Mouse (Mus musculus) brown adipose tissue, adult 24 weeks (tissue): ENCODE data around the gene Usp37. TPM values are rescaled to one million over a fixed set of nuclear protein-coding genes. Genes with fewer than 3 reads are reported as not detected.

Source experiments
- H3K27ac ChIP-seq: fragments of 200-500 bp; replicated peaks from 2 replicates; pipeline ENCODE4 v1.5.1; 2012; ENCODE audit warnings: low read depth, mild to moderate bottlenecking, low read length
- H3K4me1 ChIP-seq: fragments of 200-500 bp; 2 replicates; pipeline ENCODE4 v1.6.1; 2012; ENCODE audit warnings: low read length, mixed read lengths; ENCODE audit not compliant: control insufficient read depth, insufficient read depth, insufficient read length
- H3K4me3 ChIP-seq: fragments of 200-500 bp; 2 replicates; pipeline ENCODE4 v1.5.1; 2012; ENCODE audit warnings: low read depth, mild to moderate bottlenecking, low read length, moderate library complexity; ENCODE audit not compliant: insufficient read depth
- polyA plus RNA-seq: library from polyadenylated mRNA; stranded (reverse); fragments of >200 nt; gene quantifications from 2 replicates; pipeline ENCODE4 v1.2.4, GENCODE M21; 2012; ENCODE audit not compliant: missing spikeins, insufficient read depth, insufficient read length

The Usp37 gene
- polyA plus RNA-seq, 1 experiment = 3.4 TPM

DNA sequence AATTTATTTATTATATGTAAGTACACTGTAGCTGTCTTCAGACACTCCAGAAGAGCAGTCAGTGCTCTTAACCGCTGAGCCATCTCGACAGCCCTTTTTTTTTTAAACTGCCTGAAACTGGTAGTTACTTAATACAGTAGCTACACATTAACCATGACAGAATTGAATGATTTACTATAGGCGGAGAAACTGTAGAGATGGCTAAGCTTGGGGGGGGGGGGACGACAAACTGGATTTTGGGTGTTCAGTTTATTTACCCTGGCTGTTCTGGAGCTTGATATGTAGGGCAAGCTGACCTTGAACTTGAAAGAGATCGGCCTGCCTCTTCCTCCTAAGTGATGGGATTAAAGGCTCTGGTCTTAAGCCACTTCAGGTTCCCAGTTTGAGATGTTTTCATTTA is 32.8 kb downstream of the Usp37 start:
- H3K4me3 ChIP-seq = no peak overlapping the region
- H3K4me1 ChIP-seq = no peaks in the 10 kb centered on the region; the same call in 1 of the 2 replicates
- H3K27ac ChIP-seq = no peak overlapping the region

- H3K4me3 ChIP-seq = no peak overlapping the region
- no peaks in the 10 kb centered on the region; the same call in 1 of the 2 replicates for H3K4me1 ChIP-seq
These were observed 36.3 kb downstream of the Usp37 start for GRCm38 (mm10) chr1:74507780-74508179.

GRCm38 (mm10) chr1:74506471-74506881 is 37.6 kb downstream of the Usp37 start:
- peak overlapping the region; percentile 95 for H3K27ac ChIP-seq
- peak overlapping the region; percentile 76 for H3K4me3 ChIP-seq

More at GRCm38 (mm10) chr1:74507780-74508179, 36.3 kb downstream of the Usp37 start:
- no peak overlapping the region for H3K27ac ChIP-seq

GRCm38 (mm10) chr1:74505721-74506464 is 38.2 kb downstream of the Usp37 start, which contains the start of gene Cnot9:
TSS of gene Cnot9 (plus strand) at chr1:74506058.
- Histone ChIP-seq H3K4me1 (no peaks in the 10 kb centered on the region; the same call in 1 of the 2 replicates), H3K27ac (peak within 1 kb of the TSS; percentile 95), H3K4me3 (peak within 1 kb of the TSS; percentile 76)

More at GRCm38 (mm10) chr1:74506471-74506881, 37.6 kb downstream of the Usp37 start:
- H3K4me1 ChIP-seq = no peaks in the 10 kb centered on the region; the same call in 1 of the 2 replicates

- Histone ChIP-seq H3K4me3 (peak overlapping the region; percentile 67), H3K27ac (no peak overlapping the region), H3K4me1 (no peaks in the 10 kb centered on the region; the same call in 1 of the 2 replicates)
These were observed 38.7 kb downstream of the Usp37 start for GRCm38 (mm10) chr1:74505393-74505720.

DNA sequence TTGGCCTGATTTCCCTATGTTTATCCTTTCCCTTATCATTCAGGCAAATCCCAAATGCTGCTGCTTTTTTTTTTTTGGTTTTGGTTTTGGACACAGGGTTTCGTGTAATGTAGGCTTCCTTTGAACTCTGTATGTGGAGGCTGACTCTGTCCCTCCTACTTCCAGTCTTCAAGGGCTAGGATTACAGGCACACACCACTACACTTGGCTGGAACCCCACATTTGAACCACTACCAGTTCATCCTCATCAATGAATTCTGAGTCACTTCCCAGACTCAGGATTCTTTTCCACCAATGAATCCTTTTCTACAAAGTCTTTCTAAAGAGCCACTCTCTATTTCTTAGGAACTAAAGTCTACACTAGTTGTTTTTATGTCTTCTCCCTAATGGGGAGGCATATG is 43.0 kb downstream of the Usp37 start:
- Histone ChIP-seq H3K4me3 (no peak overlapping the region), H3K4me1 (no peaks in the 10 kb centered on the region), H3K27ac (no peak overlapping the region)

DNA sequence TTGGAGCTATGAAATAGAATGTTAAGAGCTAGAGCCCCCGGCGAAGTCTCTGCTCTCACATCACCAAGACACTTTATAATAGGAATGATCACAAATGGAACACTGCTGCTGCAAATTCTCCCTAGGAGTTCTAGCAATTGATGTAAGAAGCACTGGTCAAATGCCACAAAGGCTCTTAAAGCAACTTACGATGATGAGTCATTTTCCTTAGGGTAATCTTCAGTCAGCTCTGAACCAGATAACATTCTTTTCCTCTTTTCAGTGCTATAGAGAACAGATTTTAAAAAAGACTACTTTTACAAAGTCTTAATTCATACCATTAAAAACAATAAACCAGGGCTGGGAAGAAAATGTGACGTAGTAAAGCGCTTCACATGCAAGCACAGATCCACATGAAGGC is 58.3 kb downstream of the Usp37 start:
- no peak overlapping the region for H3K4me3 ChIP-seq
- no peak overlapping the region for H3K27ac ChIP-seq
- no peaks in the 10 kb centered on the region for H3K4me1 ChIP-seq

GRCm38 (mm10) chr1:74460273-74460672 is 83.8 kb downstream of the Usp37 start:
- H3K27ac ChIP-seq = no peak overlapping the region
- H3K4me3 ChIP-seq = no peak overlapping the region
- H3K4me1 ChIP-seq = no peaks in the 10 kb centered on the region

GRCm38 (mm10) chr1:74452611-74453045 is 91.5 kb downstream of the Usp37 start:
- Histone ChIP-seq H3K27ac (no peak overlapping the region), H3K4me3 (no peak overlapping the region), H3K4me1 (no peaks in the 10 kb centered on the region)

- Histone ChIP-seq H3K27ac (no peak overlapping the region), H3K4me1 (no peaks in the 10 kb centered on the region), H3K4me3 (no peak overlapping the region)
These were observed 99.5 kb downstream of the Usp37 start for GRCm38 (mm10) chr1:74444538-74444937.

- Histone ChIP-seq H3K4me3 (no peak overlapping the region), H3K4me1 (no peaks in the 10 kb centered on the region), H3K27ac (no peak overlapping the region)
These were observed 104.8 kb downstream of the Usp37 start for GRCm38 (mm10) chr1:74439166-74439876.

DNA sequence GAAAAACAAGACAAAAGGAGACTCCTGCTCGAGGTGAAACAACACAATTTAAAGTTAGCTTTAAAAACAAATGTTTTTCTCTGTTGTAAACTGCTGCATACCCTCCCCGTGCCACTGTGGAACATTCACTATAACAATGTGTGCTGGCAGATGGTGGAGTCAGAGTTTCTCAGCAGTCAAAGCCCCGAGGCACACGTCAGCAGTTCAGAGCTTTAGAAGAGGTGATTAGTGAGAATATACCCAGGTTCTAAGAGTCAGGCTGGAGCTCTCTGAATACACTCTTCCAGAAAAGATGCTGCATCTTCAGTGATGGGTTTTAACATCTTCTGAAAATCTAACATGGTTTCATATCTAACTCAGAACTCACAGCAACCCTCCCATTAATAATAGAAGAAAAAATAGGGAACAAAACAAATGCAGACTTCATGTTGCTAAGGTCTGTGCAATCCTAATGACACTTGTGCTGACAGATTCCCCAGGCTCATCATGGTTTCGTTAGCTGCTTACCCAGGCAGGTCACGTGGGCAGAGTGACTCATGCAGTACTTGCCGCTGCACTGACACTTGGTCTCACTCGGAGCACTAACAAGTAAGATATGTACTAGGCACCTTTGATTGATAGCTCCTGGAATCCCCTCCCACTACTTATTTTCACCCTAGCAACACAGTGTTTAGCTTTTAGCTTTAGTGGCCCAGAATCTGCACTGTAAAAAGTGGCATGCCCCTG is 106.2 kb downstream of the Usp37 start:
- no peaks in the 10 kb centered on the region for H3K4me1 ChIP-seq
- peak overlapping the region; percentile 50; the same call in 1 of the 2 replicates for H3K27ac ChIP-seq
- H3K4me3 ChIP-seq = no peak overlapping the region

DNA sequence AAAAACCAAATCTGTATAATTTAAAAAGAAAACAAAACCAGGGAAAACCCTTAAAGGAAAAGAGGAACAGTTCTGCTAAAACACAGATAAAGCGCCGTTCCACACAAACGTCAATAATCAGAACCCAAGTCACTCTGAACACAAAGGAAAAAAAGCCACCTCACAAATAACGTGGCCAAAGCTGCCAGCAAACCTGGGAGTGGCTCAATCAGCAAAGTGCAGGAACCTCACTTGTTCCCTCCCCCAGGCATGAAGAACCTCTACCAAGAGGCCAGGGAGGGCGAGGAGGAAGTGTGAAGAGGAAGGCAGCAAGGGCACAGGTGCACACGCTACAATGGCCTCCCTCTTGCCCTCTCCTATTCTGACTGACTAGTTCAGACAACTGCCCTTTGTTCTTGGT is 108.5 kb downstream of the Usp37 start:
- no peak overlapping the region for H3K4me3 ChIP-seq
- H3K27ac ChIP-seq = no peak overlapping the region
- H3K4me1 ChIP-seq = no peaks in the 10 kb centered on the region

DNA sequence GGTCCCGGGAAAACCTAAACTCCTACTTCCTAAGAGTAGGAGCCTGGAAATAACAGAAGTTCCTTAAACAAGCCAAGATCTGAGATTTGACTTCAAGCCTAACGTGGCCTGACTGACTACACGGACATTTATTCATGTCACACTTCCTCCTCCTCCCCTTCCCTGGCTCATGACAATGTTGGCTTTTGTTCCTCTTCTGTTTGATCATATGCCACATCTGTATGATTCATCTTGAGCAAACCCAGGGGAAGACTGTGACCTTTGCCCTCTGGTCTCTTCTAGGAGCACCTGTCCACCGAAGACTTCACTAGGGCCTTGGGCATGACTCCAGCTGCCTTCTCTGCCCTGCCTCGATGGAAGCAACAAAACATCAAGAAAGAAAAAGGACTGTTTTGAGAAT is 109.5 kb downstream of the Usp37 start:
- Histone ChIP-seq H3K4me3 (no peak overlapping the region), H3K27ac (peak overlapping the region; percentile 50), H3K4me1 (no peaks in the 10 kb centered on the region)

GRCm38 (mm10) chr1:74433220-74433619 is 110.9 kb downstream of the Usp37 start:
- H3K27ac ChIP-seq = no peak overlapping the region
- no peaks in the 10 kb centered on the region for H3K4me1 ChIP-seq
- H3K4me3 ChIP-seq = no peak overlapping the region
